Mouse (Mus musculus): Measurements from ENCODE around the gene Hoxb7.

Hoxb7 gene

DNA sequence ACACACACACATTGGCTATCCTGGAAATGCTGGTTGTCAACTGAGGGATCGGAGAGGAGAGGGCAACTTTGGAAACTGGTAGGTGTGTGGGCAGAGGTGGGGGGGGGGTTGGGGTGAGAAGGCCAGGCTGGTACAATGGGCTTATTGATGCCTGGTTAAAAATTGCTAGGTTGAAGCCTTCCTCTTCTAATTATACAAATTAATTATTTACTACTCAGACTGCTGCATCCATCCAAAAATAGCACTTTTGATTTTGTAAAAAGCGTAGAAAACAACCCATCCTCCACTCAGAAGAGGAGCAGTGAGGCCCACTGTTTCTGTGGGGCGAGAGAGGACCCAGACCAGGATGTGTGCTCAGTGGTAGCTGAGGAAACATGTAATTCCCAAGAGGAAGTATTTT is 48.6 kb downstream of the Hoxb7 start:
- no peak for DNase-seq (ENCODE audit: low read depth)

DNA sequence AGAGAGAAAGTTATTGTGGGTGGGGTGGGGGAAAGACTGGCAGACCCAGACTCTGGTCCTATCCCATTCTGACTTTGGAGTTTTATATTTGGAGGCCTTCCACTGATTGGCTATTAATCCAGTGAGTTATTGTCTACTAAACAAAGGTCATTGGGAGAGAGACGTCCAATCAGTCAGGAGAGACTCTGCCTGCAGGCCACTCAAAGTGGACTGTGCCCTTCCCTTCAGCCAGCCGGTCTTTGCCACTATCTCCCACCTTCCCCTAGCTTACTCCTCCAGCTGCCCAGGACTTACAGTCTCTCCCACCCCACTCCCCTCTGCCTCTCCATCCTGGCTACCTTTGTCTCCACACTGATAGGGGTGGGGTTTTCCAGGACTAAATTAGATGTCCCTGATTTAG is 50.2 kb downstream of the Hoxb7 start:
- no peak for DNase-seq (ENCODE audit: low read depth)

- no peak for DNase-seq (ENCODE audit: low read depth)
Measured at GRCm38 (mm10) chr11:96337026-96337425, 50.6 kb downstream of the Hoxb7 start.

DNA sequence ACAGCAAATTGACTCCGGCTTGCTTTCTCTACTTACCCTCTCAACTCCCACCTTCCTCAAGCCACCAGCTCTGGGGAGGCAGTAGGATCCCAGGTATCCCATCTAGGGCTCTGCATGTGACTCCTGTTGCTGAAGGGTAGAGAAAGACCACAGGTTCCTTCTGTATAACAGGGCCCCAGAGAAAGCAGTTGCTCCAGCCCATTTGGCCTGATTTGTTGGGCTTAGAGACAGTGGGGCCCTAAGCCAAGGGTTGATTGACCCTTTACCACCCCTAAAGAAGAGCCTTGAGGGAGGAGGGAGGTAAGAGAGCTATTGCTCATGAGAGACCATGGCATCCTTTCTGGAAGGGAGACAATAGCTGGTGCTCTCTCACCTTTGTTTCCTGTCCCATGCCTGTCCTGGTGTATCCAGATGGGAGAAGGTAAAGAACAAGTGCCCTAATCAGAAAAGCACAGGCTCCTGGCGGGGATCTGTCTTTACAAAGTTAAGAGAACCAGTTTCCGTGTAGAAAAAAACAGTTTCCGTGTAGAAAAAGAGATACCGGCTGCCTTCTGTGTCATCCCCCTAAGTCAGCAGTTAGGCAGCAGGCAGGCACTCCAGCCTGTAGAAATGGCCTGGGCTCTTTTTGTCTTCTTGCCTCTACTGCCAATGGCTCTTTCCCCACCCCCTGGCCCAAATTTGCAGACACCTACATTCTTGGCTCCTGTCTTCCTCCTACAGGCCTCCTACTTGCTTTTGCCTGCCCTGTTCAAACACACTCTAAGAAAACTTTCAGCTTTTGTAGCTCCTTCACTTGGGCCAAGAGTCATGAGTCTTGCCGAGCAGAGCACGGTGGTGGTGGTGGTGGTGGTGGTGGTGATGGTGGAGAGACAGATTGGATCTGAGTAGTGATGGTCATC is 52.8 kb downstream of the Hoxb7 start:
- no peak for DNase-seq (ENCODE audit: low read depth)

Data from naive thymus-derived CD4-positive, alpha-beta T cell, adult 2 months (primary cell).